Mouse (Mus musculus): ENCODE results near the gene Naf1. TPM values are rescaled to one million over a fixed set of nuclear protein-coding genes. Genes with fewer than 3 reads are reported as not detected.

Gene Naf1
- total RNA-seq, 2 experiments from 2014 or later: 16.2 to 53.5 TPM

Other genes starting within 250 kb of the Naf1 start
- not detected in 2 replicates for gene Npy5r, start 172.1 kb upstream of the Naf1 start, total RNA-seq (2014; fragmentation: Nextera tagmentation)
- gene Npy5r, start 172.1 kb upstream of the Naf1 start, total RNA-seq (2017): not detected in 2 replicates
- gene Npy1r, start 163.0 kb upstream of the Naf1 start, total RNA-seq (2014; fragmentation: Nextera tagmentation): not detected in 2 replicates
- gene Npy1r, start 163.0 kb upstream of the Naf1 start, total RNA-seq (2017): not detected in 2 replicates